Mouse (Mus musculus) midbrain, embryonic 11.5 days (tissue): ENCODE results near the gene Itpripl2. TPM values are rescaled to one million over a fixed set of nuclear protein-coding genes. Genes with fewer than 3 reads are reported as not detected.
A peak's percentile ranks its signal among the peaks of the same experiment; 100 is the strongest.

Experiments
- ATAC-seq: fragments of 200-750 bp; cut with Nextera tagmentation; 2 replicates; pipeline ENCODE4 v1.8.0; 2017; ENCODE audit warnings: moderate TSS enrichment, moderate library complexity; ENCODE audit not compliant: low FRiP score
- DNase-seq: peaks from one replicate; pipeline ENCODE4 v3.0.0; 2015; ENCODE audit warnings: low spot score; ENCODE audit errors: missing footprints
- H3K27ac ChIP-seq: fragments of 300-500 bp; sonication (generic); 2 replicates; pipeline ENCODE4 v1.5.1; 2014; ENCODE audit warnings: low read depth, low read length
- H3K27me3 ChIP-seq: fragments of 300-500 bp; sonication (generic); 2 replicates; pipeline ENCODE4 v1.6.1; 2014; ENCODE audit warnings: mild to moderate bottlenecking, low read length, moderate library complexity, mixed read lengths; ENCODE audit not compliant: control insufficient read depth, insufficient read depth
- H3K36me3 ChIP-seq: fragments of 300-500 bp; sonication (generic); 2 replicates; pipeline ENCODE4 v1.6.1; 2014; ENCODE audit warnings: mild to moderate bottlenecking, low read length, moderate library complexity, mixed read lengths; ENCODE audit not compliant: control insufficient read depth, insufficient read depth
- H3K4me1 ChIP-seq: fragments of 300-500 bp; sonication (generic); 2 replicates; pipeline ENCODE4 v1.6.1; 2014; ENCODE audit warnings: low read length; ENCODE audit not compliant: control insufficient read depth, insufficient read depth
- H3K4me2 ChIP-seq: fragments of 300-500 bp; sonication (generic); 2 replicates; pipeline ENCODE4 v1.6.1; 2014; ENCODE audit warnings: mild to moderate bottlenecking, moderate library complexity
- H3K4me3 ChIP-seq: fragments of 300-500 bp; sonication (generic); 2 replicates; pipeline ENCODE4 v1.5.1; 2014; ENCODE audit warnings: low read depth, low read length
- H3K9ac ChIP-seq: fragments of 300-500 bp; sonication (generic); 2 replicates; pipeline ENCODE4 v1.6.1; 2014; ENCODE audit warnings: low read length
- H3K9me3 ChIP-seq: fragments of 300-500 bp; sonication (generic); 2 replicates; pipeline ENCODE4 v1.6.1; 2016; ENCODE audit warnings: low read length; ENCODE audit not compliant: control insufficient read depth
- WGBS: fragments of 180-500 bp; shearing (Covaris S2); extraction: QIAGEN DNeasy Blood & Tissue Kit; methylation state at CpG from one replicate; pipeline ENCODE4 v1.1.7; 2014; 5-methylcytosine and 5-hydroxymethylcytosine counted together
- polyA plus RNA-seq: library from polyadenylated mRNA; unstranded; fragments of >200 nt; fragmentation: Nextera tagmentation; extraction: Ambion mirVana; gene quantifications from 2 replicates; pipeline ENCODE4 v1.2.1, GENCODE M21; 2014

Gene Itpripl2
- polyA plus RNA-seq, 1 experiment from 2014 or later, result 0.77 TPM

- peak; percentile 87 for DNase-seq
Measured at GRCm38 (mm10) chr7:118517819-118518218, 26.0 kb upstream of the Itpripl2 start.

GRCm38 (mm10) chr7:118508556-118508955 lies 16.8 kb upstream of the Itpripl2 start:
- H3K4me3 ChIP-seq, result no peak overlapping the region
- 82% methylated on average over 7 of the region's 7 CpGs for WGBS

More at GRCm38 (mm10) chr7:118517819-118518218, 26.0 kb upstream of the Itpripl2 start:
- no peak overlapping the region for H3K9ac ChIP-seq
- no peaks in the 10 kb centered on the region for H3K36me3 ChIP-seq
- H3K4me1 ChIP-seq, result no peaks in the 10 kb centered on the region
- H3K4me3 ChIP-seq, result no peak overlapping the region
- WGBS, result 74% methylated on average over 2 of the region's 2 CpGs
- H3K27me3 ChIP-seq, result no peaks in the 10 kb centered on the region
- H3K27ac ChIP-seq, result no peak overlapping the region
- ATAC-seq, result peak; percentile 61; the same call in 1 of the 2 replicates
- H3K9me3 ChIP-seq, result no peaks in the 10 kb centered on the region
- H3K4me2 ChIP-seq, result no peak overlapping the region

GRCm38 (mm10) chr7:118503844-118504243 lies 12.1 kb upstream of the Itpripl2 start:
- Histone ChIP-seq H3K9me3 (no peaks in the 10 kb centered on the region), H3K27me3 (no peaks in the 10 kb centered on the region), H3K4me3 (no peak overlapping the region), H3K27ac (no peak overlapping the region), H3K4me2 (no peak overlapping the region), H3K9ac (no peak overlapping the region), H3K4me1 (no peaks in the 10 kb centered on the region), H3K36me3 (no peaks in the 10 kb centered on the region)
- no peak for ATAC-seq
- WGBS, result 68% methylated on average over 4 of the region's 4 CpGs
- DNase-seq, result no peak

More at GRCm38 (mm10) chr7:118508556-118508955, 16.8 kb upstream of the Itpripl2 start:
- H3K4me1 ChIP-seq, result no peaks in the 10 kb centered on the region
- H3K9ac ChIP-seq, result no peak overlapping the region
- ATAC-seq (no peak), DNase-seq (no peak)
- no peaks in the 10 kb centered on the region for H3K36me3 ChIP-seq
- H3K9me3 ChIP-seq, result no peaks in the 10 kb centered on the region
- no peaks in the 10 kb centered on the region for H3K27me3 ChIP-seq
- no peak overlapping the region for H3K27ac ChIP-seq
- no peak overlapping the region for H3K4me2 ChIP-seq

- no peak for ATAC-seq
- 71% methylated on average over 8 of the region's 8 CpGs for WGBS
- no peak for DNase-seq
Measured at GRCm38 (mm10) chr7:118502333-118502732, 10.6 kb upstream of the Itpripl2 start.

GRCm38 (mm10) chr7:118499784-118500435 lies 8.1 kb upstream of the Itpripl2 start:
- Histone ChIP-seq H3K4me1 (no peaks in the 10 kb centered on the region), H3K27me3 (no peaks in the 10 kb centered on the region), H3K4me2 (no peak overlapping the region), H3K9me3 (no peaks in the 10 kb centered on the region), H3K36me3 (no peaks in the 10 kb centered on the region), H3K9ac (no peak overlapping the region), H3K4me3 (no peak overlapping the region), H3K27ac (no peak overlapping the region)
- 77% methylated on average over 7 of the region's 7 CpGs for WGBS
- ATAC-seq (no peak), DNase-seq (no peak)

More at GRCm38 (mm10) chr7:118502333-118502732, 10.6 kb upstream of the Itpripl2 start:
- Histone ChIP-seq H3K4me3 (no peak overlapping the region), H3K27ac (no peak overlapping the region), H3K9ac (no peak overlapping the region), H3K36me3 (no peaks in the 10 kb centered on the region), H3K27me3 (no peaks in the 10 kb centered on the region), H3K9me3 (no peaks in the 10 kb centered on the region), H3K4me2 (no peak overlapping the region), H3K4me1 (no peaks in the 10 kb centered on the region)

GRCm38 (mm10) chr7:118498984-118499783 lies 7.4 kb upstream of the Itpripl2 start:
- H3K9ac ChIP-seq, result no peak overlapping the region
- H3K27me3 ChIP-seq, result no peaks in the 10 kb centered on the region
- no peaks in the 10 kb centered on the region for H3K9me3 ChIP-seq
- no peaks in the 10 kb centered on the region for H3K4me1 ChIP-seq
- no peak overlapping the region for H3K4me2 ChIP-seq
- H3K27ac ChIP-seq, result no peak overlapping the region
- 88% methylated on average over 12 of the region's 12 CpGs for WGBS
- no peak for DNase-seq
- H3K36me3 ChIP-seq, result no peaks in the 10 kb centered on the region
- no peak overlapping the region for H3K4me3 ChIP-seq
- ATAC-seq, result no peak

GRCm38 (mm10) chr7:118494892-118495579 lies 3.3 kb upstream of the Itpripl2 start:
- Histone ChIP-seq H3K27me3 (peaks cover 22% of the 10 kb centered on the region), H3K27ac (no peak overlapping the region), H3K4me1 (0 out of 2 replicates have a peak, but pooled peaks cover 4% of the 10 kb centered on the region), H3K4me3 (no peak overlapping the region), H3K9ac (no peak overlapping the region), H3K9me3 (no peaks in the 10 kb centered on the region), H3K4me2 (no peak overlapping the region), H3K36me3 (no peaks in the 10 kb centered on the region)
- DNase-seq, result no peak
- no peak for ATAC-seq
- WGBS, result 85% methylated on average over 4 of the region's 4 CpGs

- peaks cover 30% of the 10 kb centered on the region for H3K27me3 ChIP-seq
- H3K9me3 ChIP-seq, result no peaks in the 10 kb centered on the region
- no peak overlapping the region for H3K27ac ChIP-seq
- H3K9ac ChIP-seq, result no peak overlapping the region
- H3K4me2 ChIP-seq, result no peak overlapping the region
- H3K4me3 ChIP-seq, result no peak overlapping the region
- no peak for ATAC-seq
- 0 out of 2 replicates have a peak, but pooled peaks cover 4% of the 10 kb centered on the region for H3K4me1 ChIP-seq
- no peaks in the 10 kb centered on the region for H3K36me3 ChIP-seq
- DNase-seq, result no peak
- WGBS, result 91% methylated on average over 9 of the region's 9 CpGs
Measured at GRCm38 (mm10) chr7:118493892-118494291, 2.1 kb upstream of the Itpripl2 start.
